Mouse (Mus musculus) hindbrain, embryonic 11.5 days (tissue): ENCODE results near the gene Pkn3. TPM values are rescaled to one million over a fixed set of nuclear protein-coding genes. Genes with fewer than 3 reads are reported as not detected.
A peak's percentile ranks its signal among the peaks of the same experiment; 100 is the strongest.

Experiments used
- ATAC-seq: fragments of 200-750 bp; cut with Nextera tagmentation; 2 replicates; pipeline ENCODE4 v1.8.0; 2017; ENCODE audit warnings: mild to moderate bottlenecking, moderate TSS enrichment, moderate library complexity; ENCODE audit not compliant: low FRiP score
- DNase-seq: peaks from one replicate; pipeline ENCODE4 v3.0.0-alpha.2; 2015; ENCODE audit warnings: low spot score
- H3K27ac ChIP-seq: fragments of 300-500 bp; sonication (generic); 2 replicates; pipeline ENCODE4 v1.5.1; 2014; ENCODE audit warnings: mild to moderate bottlenecking, low read depth, low read length
- H3K27me3 ChIP-seq: fragments of 300-500 bp; sonication (generic); 2 replicates; pipeline ENCODE4 v1.6.1; 2014; ENCODE audit warnings: mild to moderate bottlenecking, low read length, moderate library complexity, mixed read lengths; ENCODE audit not compliant: control insufficient read depth, insufficient read depth
- H3K36me3 ChIP-seq: fragments of 300-500 bp; sonication (generic); 2 replicates; pipeline ENCODE4 v1.6.1; 2014; ENCODE audit warnings: mild to moderate bottlenecking, low read length, moderate library complexity, mixed read lengths; ENCODE audit not compliant: control insufficient read depth, insufficient read depth
- H3K4me1 ChIP-seq: fragments of 300-500 bp; sonication (generic); replicated peaks from 2 replicates; pipeline ENCODE4 v1.6.1; 2014; ENCODE audit warnings: low read length, mixed read lengths; ENCODE audit not compliant: control insufficient read depth, insufficient read depth
- H3K4me2 ChIP-seq: fragments of 300-500 bp; sonication (generic); replicated peaks from 2 replicates; pipeline ENCODE4 v1.6.1; 2014; ENCODE audit warnings: mild to moderate bottlenecking, low read depth, low read length
- H3K4me3 ChIP-seq: fragments of 300-500 bp; sonication (generic); 2 replicates; pipeline ENCODE4 v1.5.1; 2014; ENCODE audit warnings: low read depth, low read length
- H3K9ac ChIP-seq: fragments of 300-500 bp; sonication (generic); 2 replicates; pipeline ENCODE4 v1.6.1; 2014; ENCODE audit warnings: low read depth, low read length
- H3K9me3 ChIP-seq: fragments of 300-500 bp; sonication (generic); 2 replicates; pipeline ENCODE4 v1.6.1; 2016; ENCODE audit warnings: low read length; ENCODE audit not compliant: control insufficient read depth
- WGBS: fragments of 180-500 bp; shearing (Covaris S2); extraction: QIAGEN DNeasy Blood & Tissue Kit; methylation state at CpG from one replicate; pipeline ENCODE4 v1.1.7; 2014; 5-methylcytosine and 5-hydroxymethylcytosine counted together
- polyA plus RNA-seq: library from polyadenylated mRNA; unstranded; fragments of >200 nt; fragmentation: Nextera tagmentation; extraction: Ambion mirVana; gene quantifications from 2 replicates; pipeline ENCODE4 v1.2.1, GENCODE M21; 2014

Gene Pkn3
- polyA plus RNA-seq, 1 experiment from 2014 or later, result 4.5 TPM

DNA sequence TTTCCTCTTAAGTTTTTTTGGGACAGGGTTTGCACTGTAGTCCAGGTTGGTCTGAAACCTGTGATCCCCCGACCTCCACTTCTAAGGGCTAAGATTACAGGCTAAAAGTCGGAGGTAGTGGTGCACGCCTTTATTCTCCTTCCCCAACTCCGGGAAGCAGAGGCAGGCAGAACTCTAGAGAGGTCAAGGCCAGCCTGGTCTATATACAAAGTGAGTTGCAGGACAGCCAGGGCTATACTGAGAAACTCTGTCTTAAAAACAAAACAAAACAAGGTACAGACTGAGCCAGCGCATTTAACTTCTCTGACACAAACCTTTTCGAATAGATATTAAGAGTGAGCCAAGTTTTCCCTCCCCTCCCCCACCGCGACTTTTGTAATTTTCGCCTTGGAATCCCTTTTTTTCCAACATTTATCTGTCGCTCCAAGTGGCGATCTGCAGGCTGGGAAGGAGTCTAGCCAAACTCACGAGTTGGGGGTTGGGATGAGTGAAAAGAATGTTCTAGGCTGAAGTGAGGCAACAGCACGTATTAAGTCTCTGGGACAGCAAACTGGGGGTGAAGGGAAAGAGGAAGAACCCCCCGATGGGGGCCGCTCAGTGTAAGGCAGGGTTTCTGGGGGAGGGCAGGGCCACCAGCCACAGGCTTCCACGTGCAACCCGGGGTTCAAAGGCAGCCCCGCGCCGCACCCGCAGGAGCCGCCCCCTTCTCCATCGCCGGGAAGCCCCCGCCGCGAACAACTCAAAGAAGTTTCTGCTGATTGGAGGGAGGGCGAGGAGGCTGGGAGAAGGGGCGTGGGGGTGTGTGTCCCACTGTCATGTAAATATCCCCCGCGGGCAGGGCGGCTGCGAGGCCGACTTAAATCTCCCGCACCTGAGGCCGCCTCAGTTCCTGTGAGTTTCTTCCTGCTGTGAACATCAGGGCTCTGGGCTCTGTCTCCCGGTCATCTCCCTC lies 16.0 kb upstream of the Pkn3 start:
- Histone ChIP-seq H3K27me3 (no peaks in the 10 kb centered on the region), H3K4me2 (peak overlapping the region; percentile 73), H3K4me3 (peak overlapping the region; percentile 52), H3K9ac (peak overlapping the region; percentile 72), H3K9me3 (no peaks in the 10 kb centered on the region), H3K4me1 (peaks cover 2% of the 10 kb centered on the region; the same call in 1 of the 2 replicates), H3K27ac (peak overlapping the region; percentile 75), H3K36me3 (no peaks in the 10 kb centered on the region)
- ATAC-seq (peak; percentile 4; the same call in 1 of the 2 replicates), DNase-seq (peak; percentile 77)
- WGBS, result 10% methylated on average over 31 of the region's 37 CpGs

- H3K27me3 ChIP-seq, result no peaks in the 10 kb centered on the region
- ATAC-seq (no peak), DNase-seq (peak; percentile 78)
- WGBS, result under 1% methylated on average over 40 of the region's 40 CpGs
- H3K9ac ChIP-seq, result peak overlapping the region; percentile 72
- no peaks in the 10 kb centered on the region for H3K9me3 ChIP-seq
- peaks cover 2% of the 10 kb centered on the region; the same call in 1 of the 2 replicates for H3K4me1 ChIP-seq
- no peaks in the 10 kb centered on the region for H3K36me3 ChIP-seq
- peak overlapping the region; percentile 52 for H3K4me3 ChIP-seq
- peak overlapping the region; percentile 73 for H3K4me2 ChIP-seq
- H3K27ac ChIP-seq, result peak overlapping the region; percentile 75
These were observed 15.0 kb upstream of the Pkn3 start for GRCm38 (mm10) chr2:30062249-30063093.

GRCm38 (mm10) chr2:30063235-30063634 lies 14.2 kb upstream of the Pkn3 start:
- DNase-seq, result no peak
- WGBS, result 7% methylated on average over 8 of the region's 8 CpGs
- Histone ChIP-seq H3K9ac (peak overlapping the region; percentile 72), H3K27me3 (no peaks in the 10 kb centered on the region), H3K27ac (peak overlapping the region; percentile 75), H3K9me3 (no peaks in the 10 kb centered on the region), H3K4me1 (peaks cover 2% of the 10 kb centered on the region; the same call in 1 of the 2 replicates), H3K36me3 (0 out of 2 replicates have a peak, but pooled peaks cover 2% of the 10 kb centered on the region), H3K4me3 (peak overlapping the region; percentile 52), H3K4me2 (peak overlapping the region; percentile 73)
- no peak for ATAC-seq

DNA sequence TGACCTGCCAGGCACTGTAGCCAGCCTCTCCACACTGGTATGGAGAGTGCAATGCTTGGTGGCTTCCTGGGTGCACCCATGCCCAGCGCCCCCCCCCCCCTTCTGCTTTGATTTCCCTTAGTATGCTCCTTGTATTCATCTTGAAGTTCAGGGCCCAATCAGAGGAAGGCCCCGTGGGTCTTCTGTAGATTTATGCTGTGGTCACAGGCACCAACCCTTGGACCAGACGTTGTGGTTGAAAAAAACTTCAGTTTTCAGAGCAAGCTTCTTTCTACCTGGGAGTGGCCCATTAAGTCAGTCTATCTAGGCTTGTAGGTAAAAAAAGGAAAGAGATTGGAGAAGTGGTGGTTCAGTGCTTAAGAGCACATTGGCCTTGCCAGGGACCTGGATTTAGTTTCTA lies 13.7 kb upstream of the Pkn3 start:
- Histone ChIP-seq H3K27me3 (no peaks in the 10 kb centered on the region), H3K36me3 (0 out of 2 replicates have a peak, but pooled peaks cover 3% of the 10 kb centered on the region), H3K9ac (peak overlapping the region; percentile 72), H3K9me3 (no peaks in the 10 kb centered on the region), H3K4me2 (peak overlapping the region; percentile 73), H3K4me3 (peak overlapping the region; percentile 52), H3K4me1 (peaks cover 2% of the 10 kb centered on the region; the same call in 1 of the 2 replicates), H3K27ac (no peak overlapping the region)
- 9% methylated on average over 3 of the region's 3 CpGs for WGBS
- ATAC-seq, result no peak
- DNase-seq, result no peak

GRCm38 (mm10) chr2:30064298-30064697 lies 13.2 kb upstream of the Pkn3 start:
- Histone ChIP-seq H3K36me3 (peaks cover 5% of the 10 kb centered on the region; the same call in 1 of the 2 replicates), H3K9me3 (no peaks in the 10 kb centered on the region), H3K4me3 (no peak overlapping the region), H3K27ac (no peak overlapping the region), H3K4me1 (peaks cover 2% of the 10 kb centered on the region; the same call in 1 of the 2 replicates), H3K27me3 (no peaks in the 10 kb centered on the region), H3K9ac (no peak overlapping the region), H3K4me2 (no peak overlapping the region)
- ATAC-seq (no peak), DNase-seq (no peak)
- 46% methylated on average over 3 of the region's 3 CpGs for WGBS

DNA sequence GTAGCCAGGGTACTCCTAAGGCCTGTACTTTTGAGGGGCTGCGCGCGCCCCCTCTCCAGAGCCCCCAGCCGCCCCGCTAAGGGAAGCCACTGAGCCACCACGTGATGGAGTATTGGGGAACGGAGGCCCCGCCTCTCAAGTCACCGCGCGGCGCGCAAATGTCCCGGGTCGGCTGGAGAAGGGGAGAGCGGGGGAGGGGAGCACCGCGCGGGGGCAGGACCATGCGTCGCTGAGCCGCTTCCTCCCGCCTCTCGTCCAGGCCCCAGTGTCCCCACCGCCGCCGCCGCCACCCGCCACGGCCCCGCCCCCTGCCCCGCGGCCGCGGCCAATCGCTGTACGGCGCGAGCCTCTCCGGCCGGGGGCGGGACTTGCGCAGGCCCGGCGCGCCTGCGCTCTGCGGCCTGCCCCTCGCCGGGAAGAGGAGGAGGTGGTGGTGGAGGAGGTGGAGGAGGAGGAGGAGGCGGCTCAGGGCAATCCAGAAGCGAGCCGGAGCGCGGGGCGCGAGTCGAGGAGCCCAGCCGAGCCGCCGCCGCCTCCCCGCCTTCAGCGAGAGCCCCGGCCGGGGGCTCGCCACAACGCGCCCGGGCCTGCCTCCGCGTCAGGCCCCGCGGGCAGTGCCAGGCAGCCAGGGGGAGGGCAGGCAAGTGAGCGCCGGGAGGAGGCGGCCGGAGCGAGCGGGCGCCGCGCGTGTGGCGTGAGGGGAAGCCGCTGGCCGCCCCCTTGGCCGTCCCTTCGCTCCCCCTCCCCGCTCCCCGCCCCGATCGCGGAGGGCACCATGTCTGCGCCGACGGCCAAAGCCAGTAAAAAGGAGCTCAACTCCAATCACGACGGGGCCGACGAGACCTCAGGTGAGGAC lies 11.2 kb upstream of the Pkn3 start:
- Histone ChIP-seq H3K4me1 (peaks cover 2% of the 10 kb centered on the region; the same call in 1 of the 2 replicates), H3K4me3 (peak overlapping the region; percentile 100), H3K36me3 (peaks cover 8% of the 10 kb centered on the region; the same call in 1 of the 2 replicates), H3K9me3 (no peaks in the 10 kb centered on the region), H3K9ac (peak overlapping the region; percentile 100), H3K27me3 (no peaks in the 10 kb centered on the region), H3K27ac (peak overlapping the region; percentile 97), H3K4me2 (peak overlapping the region; percentile 52)
- 0% methylated on average over 49 of the region's 101 CpGs for WGBS
- ATAC-seq, result peak; percentile 93
- DNase-seq, result peak; percentile 97

- peak overlapping the region; percentile 100 for H3K9ac ChIP-seq
- H3K27me3 ChIP-seq, result no peaks in the 10 kb centered on the region
- peak overlapping the region; percentile 97 for H3K27ac ChIP-seq
- WGBS, result under 1% methylated on average over 53 of the region's 69 CpGs
- peak; percentile 65 for DNase-seq
- peaks cover 8% of the 10 kb centered on the region; the same call in 1 of the 2 replicates for H3K36me3 ChIP-seq
- H3K4me2 ChIP-seq, result peak overlapping the region; percentile 71
- peaks cover 2% of the 10 kb centered on the region; the same call in 1 of the 2 replicates for H3K4me1 ChIP-seq
- ATAC-seq, result peak; percentile 31
- no peaks in the 10 kb centered on the region for H3K9me3 ChIP-seq
- peak overlapping the region; percentile 100 for H3K4me3 ChIP-seq
These were observed 10.2 kb upstream of the Pkn3 start for GRCm38 (mm10) chr2:30067031-30067888.
